Mouse (Mus musculus): ENCODE measurements around the gene Prss30.

DNA sequence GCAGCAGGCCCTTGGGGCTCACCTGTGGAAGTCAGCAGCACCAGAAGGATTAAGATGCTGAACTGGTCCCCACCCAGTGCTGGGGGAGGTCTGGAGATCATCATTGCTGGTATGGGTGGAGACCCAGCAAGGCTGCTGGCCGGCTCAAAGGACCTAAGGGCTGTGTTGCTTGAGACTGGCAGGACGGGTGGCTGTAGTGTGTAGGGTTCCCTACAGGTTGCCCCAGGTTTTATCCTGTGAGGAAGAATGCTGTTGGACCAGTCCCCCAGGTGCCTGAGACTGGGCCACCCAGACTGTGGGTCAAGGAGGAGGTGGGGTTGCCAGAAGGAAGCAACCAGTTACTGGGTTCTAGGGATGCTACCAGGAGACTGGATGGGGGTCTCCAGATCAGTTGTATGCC is 17.5 kb upstream of the Prss30 start, which contains the start of gene Prss22:
- TF ChIP-seq MAFK (IDR thresholded peaks at IDR 0.05; ENCODE audit: insufficient read depth, low read depth, low read length), result no peak
- no peak for TF ChIP-seq ZNF384 (IDR thresholded peaks at IDR 0.05; ENCODE audit: low read depth, low read length)

Data from ES-E14 (cell line).